Mouse (Mus musculus): ENCODE data around the gene Sh2d6. TPM values are rescaled to one million over a fixed set of nuclear protein-coding genes. Genes with fewer than 3 reads are reported as not detected.
A peak's percentile ranks its signal among the peaks of the same experiment; 100 is the strongest.

Gene Sh2d6
- 0.75 TPM in 1 of 3 replicates, not detected in the others for total RNA-seq (2017)

DNA sequence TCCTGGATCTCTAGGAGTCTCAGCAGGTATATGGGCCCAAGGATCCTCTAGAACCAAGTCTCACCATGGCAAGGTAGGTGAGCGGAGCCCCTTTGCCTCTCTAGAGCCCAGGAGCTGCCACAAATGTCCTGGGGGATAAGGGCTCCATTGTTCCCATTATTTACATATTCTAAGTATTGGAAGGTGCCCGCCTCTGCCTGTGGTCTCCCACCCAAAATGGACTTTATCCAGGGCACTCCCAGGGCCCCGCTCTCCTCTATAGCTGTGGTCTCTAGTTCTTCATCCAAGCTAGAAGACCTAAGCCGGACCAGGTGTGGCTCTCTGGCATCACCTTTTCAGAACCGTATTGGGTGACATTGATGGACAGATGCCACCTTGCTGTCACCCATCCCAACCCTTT, at the start of gene Sh2d6:
Gene Sh2d6, minus strand, starts transcription at position 101 of the 400 bp plus-strand sequence.
- no peak for ATAC-seq (replicated peaks; ENCODE audit: insufficient number of reproducible peaks, low FRiP score, low TSS enrichment, poor library complexity, severe bottlenecking)

DNA sequence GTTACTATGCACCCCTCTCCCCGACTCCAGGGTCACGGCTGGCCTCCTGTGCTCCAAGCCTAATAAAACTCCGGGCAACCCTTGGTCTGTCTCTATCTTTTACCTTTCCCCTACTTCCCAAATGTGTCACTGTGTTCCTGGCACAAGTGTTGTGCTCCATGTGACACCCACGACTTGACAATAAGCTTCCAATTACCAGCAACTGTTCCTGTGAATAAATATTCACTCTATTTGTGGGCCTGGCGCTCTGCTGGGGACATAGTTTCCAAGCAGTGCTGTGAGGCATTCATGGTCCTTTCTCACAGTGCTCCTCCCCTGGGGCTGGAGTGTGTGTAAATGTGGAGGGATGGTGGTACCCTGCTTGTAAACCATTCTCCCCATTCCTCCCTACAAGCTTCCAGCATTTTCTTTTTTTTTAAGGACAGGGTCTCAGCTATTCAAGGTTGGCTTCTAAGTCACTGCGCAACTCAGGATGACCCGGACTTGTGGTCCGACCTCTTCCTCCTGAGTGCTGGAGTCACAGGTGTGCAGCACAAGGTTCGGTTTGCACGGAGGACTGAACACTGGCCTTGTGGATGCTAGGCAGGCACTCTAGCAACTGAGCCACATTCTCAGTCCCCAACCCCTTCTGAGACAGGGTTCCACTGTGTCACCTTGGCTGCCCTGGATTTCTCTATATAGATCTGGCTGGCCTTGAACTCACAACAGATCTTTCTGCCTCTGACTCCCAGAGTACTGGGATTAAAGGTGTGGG, 49.3 kb upstream of the Sh2d6 start:
- no peak for ATAC-seq (replicated peaks; ENCODE audit: insufficient number of reproducible peaks, low FRiP score, low TSS enrichment, poor library complexity, severe bottlenecking)

DNA sequence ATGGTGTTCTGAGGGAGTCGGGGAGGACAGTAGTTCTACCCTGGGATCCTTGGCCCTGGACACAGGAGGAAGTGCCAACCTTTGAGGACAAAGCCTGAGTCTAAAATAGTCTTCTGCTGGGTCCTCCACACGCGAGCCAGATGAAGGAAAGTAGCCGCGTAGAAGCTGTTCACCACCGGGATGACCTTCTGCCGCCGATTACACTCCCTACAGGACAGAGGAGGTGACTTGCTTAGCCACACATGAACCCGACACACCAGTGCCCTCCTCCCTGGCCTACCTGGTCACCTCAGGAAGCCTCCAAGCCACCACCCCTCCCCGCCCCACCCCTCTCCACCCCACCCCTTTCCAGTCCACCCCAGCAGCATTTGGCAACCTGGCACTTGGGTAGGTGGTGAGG, 47.2 kb upstream of the Sh2d6 start:
- no peak for ATAC-seq (replicated peaks; ENCODE audit: insufficient number of reproducible peaks, low FRiP score, low TSS enrichment, poor library complexity, severe bottlenecking)

DNA sequence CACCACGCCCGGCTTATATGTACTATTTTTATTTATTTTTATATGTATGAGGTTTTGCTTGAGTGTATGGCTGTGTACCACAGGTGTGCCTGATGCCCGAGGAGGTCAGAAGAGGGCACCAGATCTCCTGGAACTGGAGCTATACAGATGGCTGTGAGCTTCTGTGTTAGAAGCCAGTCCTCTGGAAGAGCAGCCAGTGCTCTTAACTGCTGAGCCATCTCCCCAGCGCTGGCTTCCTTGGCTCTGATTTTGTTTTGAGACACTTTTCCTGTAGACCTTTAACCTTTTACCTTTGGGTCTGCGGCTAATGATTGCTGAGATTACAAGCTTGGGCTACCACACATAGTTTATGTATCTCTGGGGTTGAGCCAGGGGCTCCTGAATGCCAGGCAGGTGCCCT, 46.0 kb upstream of the Sh2d6 start:
- ATAC-seq (replicated peaks; ENCODE audit: insufficient number of reproducible peaks, low FRiP score, low TSS enrichment, poor library complexity, severe bottlenecking) = no peak

DNA sequence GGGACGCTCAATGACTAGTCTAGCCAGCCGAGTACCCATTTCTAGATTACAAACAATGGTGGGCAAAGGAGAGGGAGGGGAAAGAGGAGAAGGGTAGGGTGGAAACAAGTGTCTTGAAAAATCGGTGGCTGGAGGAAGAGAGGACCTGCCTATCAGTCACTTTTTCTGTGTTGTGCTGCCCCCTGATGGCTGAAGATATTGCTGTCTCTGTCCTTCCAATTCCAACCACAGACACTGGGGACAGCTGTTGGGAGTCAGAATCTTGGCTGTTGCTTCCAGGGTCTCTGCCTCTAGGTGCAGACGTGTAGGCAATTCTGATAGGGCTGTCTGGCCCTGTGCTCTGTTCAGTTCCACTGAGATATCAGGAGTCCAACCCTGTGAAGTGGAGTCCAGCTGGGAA, 44.5 kb upstream of the Sh2d6 start:
- peak; percentile 83 for ATAC-seq (replicated peaks; ENCODE audit: insufficient number of reproducible peaks, low FRiP score, low TSS enrichment, poor library complexity, severe bottlenecking)

DNA sequence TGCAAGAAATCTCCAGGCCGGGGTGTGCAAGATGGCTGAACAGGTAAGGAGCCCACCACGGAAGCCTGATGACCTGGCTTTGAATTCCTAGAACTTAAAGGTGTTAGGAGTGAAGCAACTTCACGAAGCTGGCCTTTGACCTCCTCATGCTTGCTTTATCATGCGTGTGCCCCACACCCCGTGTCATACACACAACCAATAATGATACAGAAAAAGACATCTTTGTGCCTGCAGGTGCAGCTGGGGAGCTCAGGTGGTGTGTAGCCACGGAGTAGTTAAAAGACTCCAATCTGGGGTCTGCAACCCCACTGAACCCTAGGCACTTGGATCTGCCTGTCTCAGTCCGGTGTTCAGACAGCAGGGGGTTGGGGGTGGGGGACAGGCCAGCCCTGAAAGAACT, 44.0 kb upstream of the Sh2d6 start:
- ATAC-seq (replicated peaks; ENCODE audit: insufficient number of reproducible peaks, low FRiP score, low TSS enrichment, poor library complexity, severe bottlenecking) = no peak

DNA sequence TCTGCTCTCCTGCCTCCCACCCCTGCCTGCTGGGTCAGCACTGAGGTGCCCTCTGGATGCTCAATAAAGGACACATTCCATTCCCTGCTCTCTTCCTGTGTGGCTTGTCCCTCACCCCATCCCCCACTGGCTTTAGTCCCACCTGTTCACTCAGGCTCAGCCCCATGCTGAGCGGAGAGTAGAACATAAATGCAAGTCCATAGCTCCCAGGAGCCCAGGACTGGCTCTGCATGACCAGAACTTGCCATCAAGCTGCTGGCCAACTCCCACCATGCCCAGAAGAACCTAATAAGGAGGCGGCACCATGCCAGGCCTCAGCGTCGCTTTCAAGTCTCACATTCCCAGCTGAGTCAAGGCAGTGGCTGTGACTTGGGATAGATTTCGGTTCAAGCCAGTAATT, 41.4 kb upstream of the Sh2d6 start:
- no peak for ATAC-seq (replicated peaks; ENCODE audit: insufficient number of reproducible peaks, low FRiP score, low TSS enrichment, poor library complexity, severe bottlenecking)

DNA sequence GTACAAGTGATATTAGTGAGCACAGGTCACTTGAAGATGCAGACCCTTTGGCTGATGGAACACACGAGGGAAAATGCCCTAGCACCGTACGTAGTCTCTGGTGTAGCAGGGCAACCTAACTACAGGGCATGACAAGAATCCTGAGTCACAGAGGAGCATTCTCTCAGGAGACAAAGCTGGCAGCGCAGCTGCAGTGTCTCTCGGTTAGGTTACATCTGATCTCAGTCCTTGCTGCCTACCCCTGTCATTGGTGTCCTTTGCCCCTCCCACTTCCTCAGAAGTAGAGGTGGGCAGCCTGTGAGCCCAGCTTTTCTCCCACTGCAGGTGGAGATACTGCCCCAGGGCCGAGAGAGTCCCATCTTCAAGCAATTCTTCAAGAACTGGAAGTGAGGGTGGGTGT, 41.0 kb upstream of the Sh2d6 start:
- ATAC-seq (replicated peaks; ENCODE audit: insufficient number of reproducible peaks, low FRiP score, low TSS enrichment, poor library complexity, severe bottlenecking) = no peak

DNA sequence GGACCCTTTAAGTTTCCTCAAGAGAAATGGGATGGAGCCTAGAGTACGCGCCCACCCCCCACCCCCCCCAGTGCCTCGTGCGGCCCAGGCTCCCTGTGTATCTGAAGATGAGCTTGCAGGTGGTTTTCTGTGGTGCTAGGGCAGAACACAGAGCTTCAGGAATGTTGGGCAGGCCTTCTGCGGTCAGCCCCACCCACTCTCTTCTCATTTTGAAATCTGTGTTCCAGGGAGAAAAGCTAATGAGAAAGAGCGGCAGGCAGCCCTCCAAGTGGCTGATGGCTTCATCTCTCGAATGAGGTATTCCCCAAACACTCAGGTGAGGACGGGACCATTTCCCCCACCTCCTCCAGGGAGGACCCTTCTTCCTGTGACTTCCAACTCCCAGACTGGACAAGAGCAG, 39.3 kb upstream of the Sh2d6 start:
- ATAC-seq (replicated peaks; ENCODE audit: insufficient number of reproducible peaks, low FRiP score, low TSS enrichment, poor library complexity, severe bottlenecking) = no peak

DNA sequence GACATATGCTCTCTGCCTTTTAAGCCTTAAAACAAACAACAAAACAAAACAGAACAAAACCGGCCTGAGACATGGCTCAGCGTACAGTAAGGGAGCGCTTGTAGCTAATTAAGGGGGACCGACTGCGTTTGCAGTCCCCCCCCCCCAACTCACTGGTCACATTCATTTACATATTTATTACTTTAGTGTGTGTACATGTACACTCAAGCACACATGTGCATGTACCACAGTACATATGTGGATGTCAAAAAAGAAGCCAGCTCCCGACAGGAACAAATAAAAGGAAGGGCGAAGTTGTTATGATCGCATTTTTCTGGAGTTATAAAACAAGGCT, 31.5 kb upstream of the Sh2d6 start:
- ATAC-seq (replicated peaks; ENCODE audit: insufficient number of reproducible peaks, low FRiP score, low TSS enrichment, poor library complexity, severe bottlenecking) = no peak

DNA sequence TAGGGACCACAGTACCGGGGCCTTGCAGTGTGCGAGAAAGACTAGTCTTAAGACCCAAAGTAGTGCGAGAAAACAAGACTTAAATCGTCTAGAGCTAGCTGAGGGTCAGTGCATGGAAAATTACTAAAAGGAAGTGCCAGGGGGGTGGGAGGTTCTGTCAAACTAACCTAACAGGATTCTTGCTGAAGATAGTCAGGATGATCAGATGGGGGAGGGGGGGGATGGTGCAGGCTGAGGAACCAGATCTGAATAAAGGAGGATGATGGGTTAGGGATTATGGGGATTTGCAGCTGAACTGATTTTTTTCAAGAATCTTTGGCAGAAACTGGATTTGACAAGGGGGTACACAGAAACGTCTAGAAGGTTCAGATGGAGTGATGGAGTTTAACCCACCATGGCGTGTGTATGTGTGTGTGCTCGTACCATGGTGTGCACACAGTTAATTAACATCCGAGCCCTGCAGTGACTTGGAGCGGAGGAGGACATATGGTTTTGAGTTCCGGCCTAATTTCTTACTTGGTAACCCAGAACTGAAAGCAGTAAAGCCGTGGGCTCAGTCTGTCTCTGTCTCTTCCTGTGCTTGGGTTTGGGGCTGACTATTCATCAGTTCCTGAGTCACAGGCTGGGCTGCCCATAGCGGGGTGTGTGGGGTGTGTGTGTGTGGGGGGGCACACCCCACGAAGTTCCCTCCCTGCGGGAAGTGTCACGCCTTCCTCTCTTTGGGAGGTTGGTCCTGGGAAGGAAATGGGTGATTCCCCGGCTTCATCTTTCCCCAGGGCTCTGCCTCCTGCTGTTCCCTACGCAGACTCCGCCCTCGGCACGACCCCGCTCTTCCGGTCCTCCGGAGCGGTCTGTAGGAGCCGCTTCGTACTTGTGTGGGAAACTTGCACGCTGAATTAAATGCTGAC, 30.9 kb upstream of the Sh2d6 start:
- peak; percentile 67 for ATAC-seq (replicated peaks; ENCODE audit: insufficient number of reproducible peaks, low FRiP score, low TSS enrichment, poor library complexity, severe bottlenecking)

DNA sequence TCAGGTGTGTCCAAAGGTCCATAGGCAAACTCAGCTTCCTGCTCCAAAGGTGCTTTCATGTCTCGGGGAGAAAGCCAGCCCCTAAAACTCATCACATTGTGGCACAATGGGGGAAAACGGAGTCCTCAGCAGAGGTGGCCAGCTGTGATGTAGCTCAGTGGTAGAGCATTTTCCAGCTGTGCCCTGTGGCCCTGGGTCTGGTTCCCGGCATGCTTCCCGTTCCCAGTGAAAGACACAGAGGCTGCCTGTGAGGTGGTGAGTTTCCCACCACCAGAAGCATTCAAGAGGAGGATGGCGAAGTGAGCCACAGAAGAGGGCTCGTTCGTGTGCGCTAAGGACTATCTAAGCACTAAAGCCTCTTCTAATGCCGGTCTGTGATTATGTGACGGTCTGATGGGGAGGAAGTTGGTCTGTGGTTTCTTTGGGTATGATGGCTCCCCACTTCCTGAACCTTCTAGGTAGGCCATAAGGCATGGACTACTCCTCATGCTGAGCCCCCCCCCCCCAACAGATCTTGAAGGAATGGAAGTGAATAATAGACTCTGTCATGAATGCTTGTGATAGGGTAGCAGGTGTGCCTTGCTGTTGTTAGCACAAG, 29.1 kb upstream of the Sh2d6 start:
- ATAC-seq (replicated peaks; ENCODE audit: insufficient number of reproducible peaks, low FRiP score, low TSS enrichment, poor library complexity, severe bottlenecking) = peak; percentile 34; the same call in 1 of the 2 replicates

DNA sequence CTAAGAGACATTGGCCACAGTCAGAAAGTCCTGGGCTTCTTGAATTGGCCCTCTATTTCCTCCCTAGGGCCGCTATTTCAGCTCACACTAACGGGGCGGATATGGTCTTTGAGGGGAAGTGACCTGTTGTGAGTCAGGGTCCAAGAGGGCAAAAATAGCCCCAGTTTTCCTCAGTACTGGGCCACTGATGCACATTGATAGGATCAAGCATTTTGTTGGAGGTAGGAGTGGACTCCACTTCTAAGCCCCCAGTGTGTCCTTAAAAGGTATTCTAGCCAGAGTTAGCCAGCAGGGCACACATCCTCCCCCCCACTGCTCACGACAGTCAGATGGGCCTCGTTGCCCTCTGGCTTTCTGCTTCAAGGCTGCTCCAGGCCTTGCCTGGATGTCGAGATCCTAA, 28.5 kb upstream of the Sh2d6 start:
- no peak for ATAC-seq (replicated peaks; ENCODE audit: insufficient number of reproducible peaks, low FRiP score, low TSS enrichment, poor library complexity, severe bottlenecking)

DNA sequence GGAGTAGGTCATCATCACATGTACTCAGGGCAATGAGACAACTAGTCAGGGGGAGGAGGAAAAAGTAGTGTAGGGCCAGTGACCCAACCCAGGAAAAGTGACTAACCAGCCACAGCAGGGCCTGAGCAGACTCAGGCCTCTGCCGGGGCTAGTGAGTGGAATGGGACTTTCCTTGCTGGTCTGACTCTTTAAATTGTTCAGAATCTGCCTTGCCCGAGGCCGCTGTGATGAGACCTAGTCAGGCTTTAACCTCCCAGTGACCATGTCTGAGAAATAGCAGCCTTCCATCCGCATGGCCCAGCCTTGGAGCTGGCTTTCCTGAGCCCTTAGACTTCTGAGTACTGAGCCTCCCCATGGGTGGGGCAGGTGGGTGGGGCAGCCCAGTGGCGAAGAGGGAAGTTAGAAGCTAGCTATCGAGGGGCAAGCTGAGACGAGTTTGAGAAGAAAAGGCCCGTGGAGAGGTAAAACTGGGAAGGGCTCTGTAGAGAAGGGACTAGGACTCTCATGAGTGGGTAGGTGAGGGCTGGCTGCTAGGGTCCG, 27.6 kb upstream of the Sh2d6 start:
- peak; percentile 21; the same call in 1 of the 2 replicates for ATAC-seq (replicated peaks; ENCODE audit: insufficient number of reproducible peaks, low FRiP score, low TSS enrichment, poor library complexity, severe bottlenecking)

DNA sequence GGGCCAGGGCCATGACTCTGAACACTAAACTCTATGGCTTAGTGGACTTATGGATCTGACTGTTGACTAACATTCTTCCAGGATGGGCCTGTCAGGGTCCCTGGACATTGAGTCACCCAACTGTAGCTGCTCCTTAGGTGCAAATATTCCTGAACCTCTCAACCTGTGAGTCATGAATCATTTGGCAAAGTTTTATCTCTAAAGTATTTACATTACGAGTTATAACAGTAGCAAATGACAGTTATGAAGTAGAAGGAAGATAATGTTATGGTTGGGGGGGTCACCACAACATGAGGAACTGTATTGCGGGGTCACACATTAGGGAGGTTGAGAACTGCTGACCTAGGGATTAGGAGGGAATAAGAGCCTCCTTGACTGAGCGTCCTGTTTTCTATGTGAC, 26.4 kb upstream of the Sh2d6 start:
- ATAC-seq (replicated peaks; ENCODE audit: insufficient number of reproducible peaks, low FRiP score, low TSS enrichment, poor library complexity, severe bottlenecking) = no peak

DNA sequence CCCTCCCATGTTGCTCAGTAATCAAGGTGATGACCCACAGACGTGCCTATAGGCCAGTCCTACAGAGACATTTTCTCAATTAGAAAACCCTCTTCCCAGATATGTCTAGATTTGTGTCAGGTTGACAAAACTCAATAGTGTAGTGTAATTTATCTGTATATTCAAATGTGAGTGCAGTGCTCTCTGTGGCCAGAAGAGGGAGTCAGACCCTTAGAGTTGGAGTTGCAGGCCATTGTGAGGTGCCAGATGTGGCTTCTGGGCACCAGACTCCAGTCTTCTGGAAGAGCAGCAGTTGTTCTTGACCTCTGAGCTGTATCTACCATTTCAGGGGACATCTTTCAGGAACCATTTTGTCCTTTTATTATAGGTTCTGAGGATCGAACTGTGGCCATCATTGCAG, 25.6 kb upstream of the Sh2d6 start:
- ATAC-seq (replicated peaks; ENCODE audit: insufficient number of reproducible peaks, low FRiP score, low TSS enrichment, poor library complexity, severe bottlenecking) = no peak

DNA sequence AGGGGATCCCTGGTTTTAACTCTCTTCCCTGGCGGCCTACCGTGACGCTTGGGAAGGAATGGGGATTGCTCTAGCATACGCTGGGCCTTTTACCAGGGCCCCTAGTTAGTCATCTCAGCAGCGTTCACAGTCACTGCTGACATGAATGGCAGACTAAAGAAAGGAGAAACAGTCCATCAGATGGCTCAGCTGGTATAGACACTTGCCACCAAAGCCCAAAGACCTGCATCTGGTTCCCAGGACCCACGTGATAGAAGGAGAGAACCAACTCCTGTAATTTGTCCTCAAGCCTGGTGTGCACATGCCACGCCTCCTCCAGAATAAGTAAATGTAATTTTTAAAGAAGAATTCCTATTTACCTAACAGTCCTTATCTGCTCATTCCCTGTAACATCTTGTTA, 23.9 kb upstream of the Sh2d6 start:
- no peak for ATAC-seq (replicated peaks; ENCODE audit: insufficient number of reproducible peaks, low FRiP score, low TSS enrichment, poor library complexity, severe bottlenecking)

DNA sequence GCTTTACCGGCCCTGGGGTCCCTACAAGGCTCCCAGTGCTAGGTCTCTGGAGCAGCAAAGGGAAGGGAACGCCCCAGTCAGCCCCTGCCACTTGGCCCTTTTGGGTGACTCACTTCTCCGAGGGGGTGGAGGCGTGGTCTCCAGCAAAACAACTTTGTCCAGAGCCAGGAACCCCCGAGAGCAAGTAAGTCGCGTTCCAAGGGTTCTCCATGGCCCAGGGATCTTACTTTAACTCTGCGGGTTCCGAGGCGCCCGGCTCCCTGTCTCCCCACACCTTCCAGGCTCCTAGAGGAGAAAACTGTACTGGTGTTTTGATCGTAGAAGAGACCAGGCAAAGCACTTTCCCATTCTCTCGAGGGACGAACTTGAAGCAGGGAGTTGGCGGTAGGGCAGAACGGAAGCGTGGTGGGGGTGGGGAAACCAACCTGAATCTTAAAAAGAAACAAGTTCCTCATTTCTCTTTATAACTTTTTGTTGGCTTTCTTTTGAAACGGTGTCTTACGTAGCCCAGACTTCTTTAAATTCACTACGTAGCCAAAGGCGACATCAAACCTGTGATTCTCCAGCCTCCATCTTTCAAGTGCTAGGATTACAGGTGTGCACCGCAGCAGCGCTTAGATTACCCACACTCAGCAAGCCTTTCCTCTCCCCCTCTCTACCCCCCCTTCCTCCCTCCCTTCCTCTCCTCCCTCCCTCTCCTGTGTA, 22.9 kb upstream of the Sh2d6 start, which contains the start of gene Capg:
Gene Capg, plus strand, starts transcription at position 109 of the 705 bp plus-strand sequence.
- ATAC-seq (replicated peaks; ENCODE audit: insufficient number of reproducible peaks, low FRiP score, low TSS enrichment, poor library complexity, severe bottlenecking) = 0 out of 2 replicates have a peak, but pooled peaks have one; percentile 33

Data from monocyte, adult 5-6 weeks (primary cell).